Mouse (Mus musculus) heart, adult 2 months (tissue): ENCODE measurements around the gene Sdccag8.

Source experiments
- CTCF ChIP-seq: fragments of 200-600 bp; IDR thresholded peaks from 2 replicates; pipeline ENCODE4 v1.8.1; 2022; ENCODE audit warnings: antibody characterized with exemption, mild to moderate bottlenecking, moderate library complexity
- EP300 ChIP-seq: fragments of 200-500 bp; IDR thresholded peaks from 2 replicates; pipeline ENCODE4 v1.6.1; 2011; ENCODE audit warnings: low read depth, low read length, control low read depth; ENCODE audit not compliant: insufficient read depth
- POLR2A ChIP-seq: fragments of 200-500 bp; IDR thresholded peaks from 2 replicates; pipeline ENCODE4 v1.6.1; 2011; ENCODE audit warnings: mild to moderate bottlenecking, low read depth, low read length, control low read depth; ENCODE audit not compliant: insufficient read depth

- TF ChIP-seq CTCF, result no peak
- no peak for TF ChIP-seq POLR2A
- TF ChIP-seq EP300, result no peak
Measured at GRCm38 (mm10) chr1:176934043-176934762, 119.7 kb downstream of the Sdccag8 start.
